Mouse (Mus musculus) hindbrain, embryonic 10.5 days (tissue): Measurements from ENCODE around the gene Rasal1. TPM values are rescaled to one million over a fixed set of nuclear protein-coding genes. Genes with fewer than 3 reads are reported as not detected.

Experiments used
- DNase-seq: peaks from one replicate; pipeline ENCODE4 v3.0.0-alpha.2; 2017; ENCODE audit warnings: low spot score
- H3K27ac ChIP-seq: fragments of 300-500 bp; sonication (generic); 2 replicates; pipeline ENCODE4 v1.5.1; 2016; ENCODE audit warnings: mild to moderate bottlenecking, moderate library complexity
- H3K27me3 ChIP-seq: fragments of 300-500 bp; sonication (generic); 2 replicates; pipeline ENCODE4 v1.6.1; 2016; ENCODE audit warnings: mild to moderate bottlenecking; ENCODE audit not compliant: poor library complexity, insufficient read depth, severe bottlenecking
- H3K36me3 ChIP-seq: fragments of 300-500 bp; sonication (generic); 2 replicates; pipeline ENCODE4 v1.6.1; 2016; ENCODE audit warnings: mild to moderate bottlenecking, moderate library complexity
- H3K4me1 ChIP-seq: fragments of 300-500 bp; sonication (generic); replicated peaks from 2 replicates; pipeline ENCODE4 v1.6.1; 2016; ENCODE audit warnings: mild to moderate bottlenecking
- H3K4me3 ChIP-seq: fragments of 300-500 bp; sonication (generic); 2 replicates; pipeline ENCODE4 v1.5.1; 2016; ENCODE audit warnings: mild to moderate bottlenecking, moderate library complexity
- H3K9me3 ChIP-seq: fragments of 300-500 bp; sonication (generic); 2 replicates; pipeline ENCODE4 v1.6.1; 2016; ENCODE audit warnings: mild to moderate bottlenecking, moderate library complexity
- WGBS: fragments of 180-500 bp; shearing (Covaris S2); methylation state at CpG from one replicate; pipeline ENCODE4 v1.1.7; 2016; 5-methylcytosine and 5-hydroxymethylcytosine counted together
- polyA plus RNA-seq: library from polyadenylated mRNA; unstranded; fragments of >200 nt; fragmentation: Nextera tagmentation; extraction: Ambion mirVana; gene quantifications from 2 replicates; pipeline ENCODE4 v1.2.1, GENCODE M21; 2016

Rasal1 gene
- polyA plus RNA-seq, 1 experiment from 2014 or later = 0.13 TPM

- Histone ChIP-seq H3K27ac (no peak overlapping the region), H3K4me1 (0 out of 2 replicates have a peak, but pooled peaks cover 2% of the 10 kb centered on the region), H3K36me3 (no peaks in the 10 kb centered on the region), H3K9me3 (no peaks in the 10 kb centered on the region), H3K4me3 (no peak overlapping the region), H3K27me3 (peaks cover 4% of the 10 kb centered on the region; the same call in 1 of the 2 replicates)
- DNase-seq = no peak
- 64% methylated on average over 12 of the region's 12 CpGs for WGBS
These were observed 77.3 kb downstream of the Rasal1 start for GRCm38 (mm10) chr5:120725811-120726455.

Other genes starting within 250 kb of the Rasal1 start
- gene Lhx5, start 217.1 kb upstream of the Rasal1 start, polyA plus RNA-seq = 12.1 and 34.0 TPM in 2 replicates
- 6.2 and 7.9 TPM in 2 replicates for gene Sdsl, start 176.0 kb upstream of the Rasal1 start, polyA plus RNA-seq
- gene Sds, start 172.3 kb upstream of the Rasal1 start, polyA plus RNA-seq = not detected in 2 replicates
- gene Plbd2, start 145.2 kb upstream of the Rasal1 start, polyA plus RNA-seq = 42.5 and 43.0 TPM in 2 replicates
- gene Slc8b1, start 137.6 kb upstream of the Rasal1 start, polyA plus RNA-seq = 4.4 and 5.8 TPM in 2 replicates
- gene Tpcn1, start 60.1 kb upstream of the Rasal1 start, polyA plus RNA-seq = 12.5 and 12.9 TPM in 2 replicates
- gene Iqcd, start 59.8 kb upstream of the Rasal1 start, polyA plus RNA-seq = 1.3 and 2.8 TPM in 2 replicates
- gene Rita1, start 36.2 kb upstream of the Rasal1 start, polyA plus RNA-seq = 19.0 and 19.6 TPM in 2 replicates
- gene Ddx54, start 36.1 kb upstream of the Rasal1 start, polyA plus RNA-seq = 62.2 and 64.7 TPM in 2 replicates
- gene Cfap73, start 14.6 kb upstream of the Rasal1 start, polyA plus RNA-seq = 0.85 TPM in 1 of 2 replicates, not detected in the other
- gene Dtx1, start 63.1 kb downstream of the Rasal1 start, polyA plus RNA-seq = 1.7 and 5.8 TPM in 2 replicates
- 0.06 and 0.10 TPM in 2 replicates for gene Oas2, start 101.0 kb downstream of the Rasal1 start, polyA plus RNA-seq
- gene Oas3, start 128.8 kb downstream of the Rasal1 start, polyA plus RNA-seq = 0.16 TPM in 2 replicates
- gene Oas1e, start 146.7 kb downstream of the Rasal1 start, polyA plus RNA-seq = not detected in 2 replicates
- 0.25 and 0.41 TPM in 2 replicates for gene Oas1c, start 163.7 kb downstream of the Rasal1 start, polyA plus RNA-seq
- not detected in 2 replicates for gene Oas1f, start 198.6 kb downstream of the Rasal1 start, polyA plus RNA-seq
- 0.09 TPM in 1 of 2 replicates, not detected in the other for gene Oas1h, start 212.6 kb downstream of the Rasal1 start, polyA plus RNA-seq
- gene Oas1g, start 238.8 kb downstream of the Rasal1 start, polyA plus RNA-seq = 0.12 TPM in 1 of 2 replicates, not detected in the other